Mouse (Mus musculus) frontal cortex, postnatal 14 days (tissue): ENCODE data around the gene Cep44.

Experiments
- DNase-seq, 2 experiments: peaks; one replicate each; pipeline ENCODE4 v3.0.0; 2022; ENCODE audit warnings: low spot score in 2 of 2

The Cep44 gene

DNA sequence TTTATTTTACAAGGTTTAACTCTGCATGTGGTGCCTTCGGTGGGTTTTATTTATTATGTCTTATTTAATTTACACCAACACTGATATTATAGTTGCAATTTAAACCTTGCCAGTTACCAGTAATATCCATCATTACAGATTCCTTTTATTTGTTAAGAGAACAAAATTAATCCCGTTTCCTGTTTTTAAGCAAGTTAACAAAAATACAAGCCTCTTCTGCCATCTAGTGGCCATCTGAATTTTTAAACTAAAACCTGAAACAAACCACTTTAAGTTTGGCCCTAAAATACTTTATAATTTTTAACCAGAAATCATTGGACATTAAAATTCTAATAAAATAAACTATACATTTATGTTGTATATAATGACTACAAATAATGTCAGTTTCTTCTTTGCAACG, 64.8 kb downstream of the Cep44 start:
- DNase-seq = no peak
